Mouse (Mus musculus) stomach, embryonic 15.5 days (tissue): Measurements from ENCODE around the gene Ccl27a. TPM values are rescaled to one million over a fixed set of nuclear protein-coding genes. Genes with fewer than 3 reads are reported as not detected.

ENCODE experiments used
- ATAC-seq: fragments of 200-750 bp; cut with Nextera tagmentation; 2 replicates; pipeline ENCODE4 v1.8.0; 2017; ENCODE audit warnings: low read depth, moderate number of reproducible peaks, moderate TSS enrichment; ENCODE audit not compliant: insufficient read depth, low FRiP score
- H3K27ac ChIP-seq: fragments of 300-500 bp; sonication (generic); 2 replicates; pipeline ENCODE4 v1.5.1; 2015; ENCODE audit warnings: mild to moderate bottlenecking, inconsistent platforms
- H3K27me3 ChIP-seq: fragments of 300-500 bp; sonication (generic); replicated peaks from 2 replicates; pipeline ENCODE4 v1.6.1; 2015; ENCODE audit warnings: inconsistent platforms
- H3K36me3 ChIP-seq: fragments of 300-500 bp; sonication (generic); 2 replicates; pipeline ENCODE4 v1.6.1; 2015; ENCODE audit warnings: inconsistent platforms
- H3K4me1 ChIP-seq: fragments of 300-500 bp; sonication (generic); 2 replicates; pipeline ENCODE4 v1.6.1; 2015; ENCODE audit warnings: inconsistent platforms
- H3K4me2 ChIP-seq: fragments of 300-500 bp; sonication (generic); 2 replicates; pipeline ENCODE4 v1.6.1; 2015; ENCODE audit warnings: mild to moderate bottlenecking, inconsistent platforms
- H3K4me3 ChIP-seq: fragments of 300-500 bp; sonication (generic); replicated peaks from 2 replicates; pipeline ENCODE4 v1.5.1; 2015; ENCODE audit warnings: inconsistent platforms
- H3K9ac ChIP-seq: fragments of 300-500 bp; sonication (generic); 2 replicates; pipeline ENCODE4 v1.6.1; 2015; ENCODE audit warnings: inconsistent platforms
- H3K9me3 ChIP-seq: fragments of 300-500 bp; sonication (generic); 2 replicates; pipeline ENCODE4 v1.6.1; 2016; ENCODE audit warnings: inconsistent platforms
- WGBS: fragments of 180-500 bp; shearing (Covaris S2); methylation state at CpG from one replicate; pipeline ENCODE4 v1.1.7; 2015; 5-methylcytosine and 5-hydroxymethylcytosine counted together
- polyA plus RNA-seq: library from polyadenylated mRNA; unstranded; fragments of >200 nt; fragmentation: Nextera tagmentation; extraction: Ambion mirVana; gene quantifications from 2 replicates; pipeline ENCODE4 v1.2.1, GENCODE M21; 2015

The Ccl27a gene
- polyA plus RNA-seq, 1 experiment from 2014 or later, result 33.7 TPM

DNA sequence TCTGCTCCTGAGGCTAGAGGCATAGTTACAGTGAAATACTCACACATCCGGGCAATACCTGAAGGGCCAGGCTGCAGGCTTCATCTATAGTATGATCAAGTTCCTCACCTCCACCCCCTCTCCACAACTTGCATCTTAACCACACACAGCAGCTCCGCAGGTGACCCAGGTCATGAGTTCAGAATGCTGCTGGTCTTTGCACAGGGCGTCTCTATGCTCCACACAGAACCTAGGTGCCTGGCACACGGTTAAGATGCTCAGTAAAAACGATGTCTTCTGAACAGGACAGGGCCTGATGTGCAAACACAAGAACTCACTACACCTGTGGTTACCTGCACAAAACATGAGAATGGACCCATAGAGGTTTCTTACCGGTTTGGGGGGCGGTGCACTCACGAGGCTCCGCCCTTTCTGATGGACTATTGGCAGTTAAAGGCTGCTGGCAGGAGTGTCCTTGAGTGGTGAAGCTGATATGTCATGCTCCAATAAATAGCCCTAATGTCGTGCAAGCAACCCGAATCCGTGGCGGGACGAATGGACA lies 19.2 kb downstream of the Ccl27a start, which contains the start of gene Galt:
Gene Galt, plus strand, starts transcription at position 432 of the 541 bp plus-strand sequence.
- ATAC-seq, result peak; percentile 43
- Histone ChIP-seq H3K9ac (peak within 1 kb of the TSS; percentile 63), H3K27ac (peak within 1 kb of the TSS; percentile 91), H3K4me3 (peak within 1 kb of the TSS; percentile 68), H3K27me3 (no peaks in the 10 kb centered on the region), H3K36me3 (no peaks in the 10 kb centered on the region), H3K9me3 (no peaks in the 10 kb centered on the region), H3K4me2 (peak within 1 kb of the TSS; percentile 85), H3K4me1 (peaks cover 13% of the 10 kb centered on the region)
- 14% methylated on average over 14 of the region's 14 CpGs for WGBS

DNA sequence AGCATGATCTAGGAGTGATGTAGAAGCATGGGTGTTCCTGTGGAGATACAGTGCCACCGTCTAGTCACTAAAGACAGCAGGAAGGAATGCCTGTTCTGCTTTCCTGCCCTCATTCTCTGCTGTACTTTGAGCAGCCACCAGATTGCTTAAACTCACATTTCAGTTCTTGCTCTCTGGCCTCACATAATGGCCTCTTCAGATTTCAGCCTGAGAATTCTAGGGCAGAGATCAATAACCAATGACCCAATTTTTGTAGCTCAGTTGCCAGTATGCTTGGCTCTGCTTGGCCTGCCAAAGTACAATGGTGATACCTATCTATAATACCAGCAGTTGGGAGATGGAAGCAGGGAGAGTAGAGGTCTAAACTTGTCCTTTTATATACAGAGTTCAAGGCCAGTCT lies 29.0 kb downstream of the Ccl27a start:
- WGBS, result 59% methylated on average over 1 of the region's 1 CpGs

DNA sequence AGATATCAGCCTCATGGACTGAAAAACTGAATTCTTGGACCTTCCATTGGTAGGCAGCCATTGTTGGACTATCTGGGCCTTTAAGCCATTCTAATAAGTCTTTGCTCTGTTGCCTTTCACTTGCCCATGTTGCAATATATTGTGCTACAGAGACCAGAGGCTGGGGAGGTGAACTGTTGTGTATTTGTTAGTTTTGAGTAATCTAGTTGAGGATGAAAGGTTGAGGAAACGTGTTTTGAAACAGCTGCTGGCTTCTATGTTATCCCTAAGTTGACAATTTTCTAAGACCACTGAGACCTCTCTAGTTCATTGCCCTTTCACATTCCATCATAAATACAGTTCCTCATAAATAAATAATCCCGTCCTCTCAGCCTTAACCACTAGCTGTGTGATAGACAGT lies 29.9 kb downstream of the Ccl27a start:
- Histone ChIP-seq H3K4me2 (no peak overlapping the region), H3K9me3 (0 out of 2 replicates have a peak, but pooled peaks cover 4% of the 10 kb centered on the region), H3K36me3 (0 out of 2 replicates have a peak, but pooled peaks cover 2% of the 10 kb centered on the region), H3K27me3 (no peaks in the 10 kb centered on the region), H3K4me1 (peaks cover 11% of the 10 kb centered on the region; the same call in 1 of the 2 replicates), H3K27ac (no peak overlapping the region), H3K9ac (no peak overlapping the region), H3K4me3 (no peak overlapping the region)
- no peak for ATAC-seq
- 56% methylated on average over 2 of the region's 2 CpGs for WGBS

More for the DNA sequence above, 29.0 kb downstream of the Ccl27a start:
- H3K9ac ChIP-seq, result no peak overlapping the region
- no peaks in the 10 kb centered on the region for H3K36me3 ChIP-seq
- H3K4me1 ChIP-seq, result peaks cover 6% of the 10 kb centered on the region; the same call in 1 of the 2 replicates
- H3K9me3 ChIP-seq, result 0 out of 2 replicates have a peak, but pooled peaks cover 4% of the 10 kb centered on the region
- no peak for ATAC-seq
- no peak overlapping the region for H3K4me2 ChIP-seq
- H3K4me3 ChIP-seq, result no peak overlapping the region
- no peaks in the 10 kb centered on the region for H3K27me3 ChIP-seq
- no peak overlapping the region for H3K27ac ChIP-seq

GRCm38 (mm10) chr4:41741158-41741560 lies 32.9 kb downstream of the Ccl27a start:
- ATAC-seq, result peak; percentile 96
- H3K9me3 ChIP-seq, result no peaks in the 10 kb centered on the region
- peak overlapping the region; percentile 65 for H3K4me3 ChIP-seq
- 0 out of 2 replicates have a peak, but pooled peaks cover 2% of the 10 kb centered on the region for H3K36me3 ChIP-seq
- H3K27ac ChIP-seq, result peak overlapping the region; percentile 85
- H3K4me2 ChIP-seq, result peak overlapping the region; percentile 92
- H3K27me3 ChIP-seq, result no peaks in the 10 kb centered on the region
- H3K9ac ChIP-seq, result peak overlapping the region; percentile 73; the same call in 1 of the 2 replicates
- H3K4me1 ChIP-seq, result peaks cover 11% of the 10 kb centered on the region; the same call in 1 of the 2 replicates
- 0% methylated on average over 27 of the region's 27 CpGs for WGBS

DNA sequence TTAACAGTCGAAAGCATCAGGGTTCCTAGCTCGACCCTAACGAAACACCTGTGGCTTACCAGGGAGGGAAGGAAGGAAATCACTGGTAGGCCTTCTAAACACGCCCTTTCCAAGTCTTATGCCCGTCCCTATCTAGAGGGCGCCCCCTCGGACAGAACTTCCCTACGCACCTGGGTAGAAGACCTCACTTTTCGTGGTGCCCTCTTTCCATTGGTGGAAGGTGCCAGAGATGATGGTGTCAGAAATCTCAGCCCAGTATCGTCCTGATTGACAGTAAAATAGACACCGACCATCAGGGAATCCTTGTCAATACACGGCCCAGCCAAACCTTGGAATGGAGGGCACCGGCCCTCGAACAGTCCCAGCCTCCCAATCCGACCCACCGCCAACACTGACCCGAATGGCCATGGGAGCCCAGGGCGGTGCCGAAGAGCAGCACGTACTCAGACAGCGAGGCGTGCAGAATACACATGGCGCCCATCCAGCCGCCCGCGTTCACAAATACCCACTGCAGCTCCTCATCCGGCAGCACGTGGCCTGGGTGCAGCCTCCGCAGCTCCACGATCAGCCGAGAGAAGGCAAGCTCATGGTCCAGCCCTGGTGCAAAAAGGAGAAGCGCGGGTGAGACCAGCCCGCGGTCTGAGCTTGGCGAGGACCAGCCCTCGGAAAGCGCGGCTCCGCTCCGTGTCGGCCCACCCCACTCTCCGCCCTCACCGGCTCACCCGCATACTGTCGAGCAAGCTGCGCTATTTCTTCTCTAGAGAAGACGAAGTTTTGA lies 33.5 kb downstream of the Ccl27a start:
- peaks cover 11% of the 10 kb centered on the region; the same call in 1 of the 2 replicates for H3K4me1 ChIP-seq
- H3K9me3 ChIP-seq, result no peaks in the 10 kb centered on the region
- peak overlapping the region; percentile 73; the same call in 1 of the 2 replicates for H3K9ac ChIP-seq
- H3K27me3 ChIP-seq, result no peaks in the 10 kb centered on the region
- H3K27ac ChIP-seq, result peak overlapping the region; percentile 85
- peak overlapping the region; percentile 92 for H3K4me2 ChIP-seq
- H3K4me3 ChIP-seq, result peak overlapping the region; percentile 65
- WGBS, result under 1% methylated on average over 48 of the region's 48 CpGs
- peak; percentile 72 for ATAC-seq
- H3K36me3 ChIP-seq, result 0 out of 2 replicates have a peak, but pooled peaks cover 2% of the 10 kb centered on the region

DNA sequence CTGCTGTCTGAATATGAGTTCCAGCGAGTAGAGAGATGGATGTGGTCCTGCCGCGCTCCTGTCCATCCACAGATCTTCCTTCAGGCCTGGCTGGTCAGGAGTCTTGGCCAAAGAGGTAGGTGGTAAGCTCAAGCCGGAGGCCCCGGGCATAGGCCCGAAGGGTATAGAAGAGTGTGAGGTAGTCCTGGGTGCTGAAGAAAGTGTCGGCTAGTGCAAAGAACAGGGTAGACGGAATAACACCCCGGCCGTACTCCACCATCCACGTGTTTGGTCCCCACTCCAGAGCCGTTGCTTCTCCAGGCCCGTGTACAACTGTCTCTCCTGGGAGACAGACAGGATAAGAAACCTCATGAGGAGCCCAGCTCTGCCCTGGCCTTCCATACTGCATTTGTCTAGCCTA lies 34.8 kb downstream of the Ccl27a start:
- no peak for ATAC-seq
- H3K4me1 ChIP-seq, result peaks cover 11% of the 10 kb centered on the region; the same call in 1 of the 2 replicates
- no peaks in the 10 kb centered on the region for H3K27me3 ChIP-seq
- no peaks in the 10 kb centered on the region for H3K9me3 ChIP-seq
- H3K27ac ChIP-seq, result no peak overlapping the region
- 0 out of 2 replicates have a peak, but pooled peaks cover 2% of the 10 kb centered on the region for H3K36me3 ChIP-seq
- WGBS, result 91% methylated on average over 13 of the region's 13 CpGs
- H3K4me3 ChIP-seq, result 0 out of 2 replicates have a peak overlapping the region, but pooled peaks have one; percentile 65
- no peak overlapping the region for H3K9ac ChIP-seq
- H3K4me2 ChIP-seq, result peak overlapping the region; percentile 92; the same call in 1 of the 2 replicates

GRCm38 (mm10) chr4:41738256-41738603 lies 35.8 kb downstream of the Ccl27a start:
- Histone ChIP-seq H3K9ac (no peak overlapping the region), H3K27ac (no peak overlapping the region), H3K9me3 (no peaks in the 10 kb centered on the region), H3K4me1 (peaks cover 11% of the 10 kb centered on the region; the same call in 1 of the 2 replicates), H3K27me3 (peaks cover 5% of the 10 kb centered on the region; the same call in 1 of the 2 replicates), H3K4me2 (no peak overlapping the region), H3K4me3 (no peak overlapping the region), H3K36me3 (0 out of 2 replicates have a peak, but pooled peaks cover 2% of the 10 kb centered on the region)
- no peak for ATAC-seq
- 58% methylated on average over 1 of the region's 1 CpGs for WGBS

DNA sequence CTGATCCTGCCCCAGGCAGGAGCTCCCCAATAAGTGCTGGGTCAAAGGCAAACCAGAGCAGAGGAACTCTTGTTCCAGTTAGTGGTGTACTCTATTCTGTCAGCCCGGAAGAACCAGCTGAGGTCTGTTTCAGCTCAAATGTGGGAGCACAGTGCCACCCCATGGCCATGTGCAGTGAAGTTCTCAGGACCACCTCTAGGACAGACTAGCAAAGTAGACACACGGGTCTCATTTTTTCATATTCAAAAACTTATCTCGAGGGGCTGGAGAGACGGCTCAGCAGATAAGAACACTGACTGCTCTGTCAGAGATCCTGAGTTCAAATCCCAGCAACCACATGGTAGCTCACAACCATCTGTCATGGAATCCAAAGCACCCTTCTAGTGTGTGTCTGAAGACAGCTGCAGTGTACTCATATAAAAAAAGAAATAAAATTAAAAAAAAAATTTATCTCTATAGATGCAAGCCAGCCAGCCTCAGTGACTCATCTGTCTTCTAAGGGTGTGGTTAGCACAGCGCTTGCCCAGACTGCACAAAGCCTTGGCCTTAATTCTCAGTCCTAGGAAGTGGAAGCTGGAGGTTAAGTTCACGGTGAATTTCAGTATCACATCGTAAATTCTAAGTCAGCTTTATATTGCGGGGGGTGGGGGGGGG lies 36.3 kb downstream of the Ccl27a start:
- no peaks in the 10 kb centered on the region for H3K9me3 ChIP-seq
- H3K27ac ChIP-seq, result no peak overlapping the region
- peaks cover 11% of the 10 kb centered on the region; the same call in 1 of the 2 replicates for H3K4me1 ChIP-seq
- no peak overlapping the region for H3K9ac ChIP-seq
- WGBS, result 35% methylated on average over 8 of the region's 8 CpGs
- ATAC-seq, result no peak
- no peak overlapping the region for H3K4me2 ChIP-seq
- 0 out of 2 replicates have a peak, but pooled peaks cover 2% of the 10 kb centered on the region for H3K36me3 ChIP-seq
- no peak overlapping the region for H3K4me3 ChIP-seq
- peaks cover 10% of the 10 kb centered on the region for H3K27me3 ChIP-seq

DNA sequence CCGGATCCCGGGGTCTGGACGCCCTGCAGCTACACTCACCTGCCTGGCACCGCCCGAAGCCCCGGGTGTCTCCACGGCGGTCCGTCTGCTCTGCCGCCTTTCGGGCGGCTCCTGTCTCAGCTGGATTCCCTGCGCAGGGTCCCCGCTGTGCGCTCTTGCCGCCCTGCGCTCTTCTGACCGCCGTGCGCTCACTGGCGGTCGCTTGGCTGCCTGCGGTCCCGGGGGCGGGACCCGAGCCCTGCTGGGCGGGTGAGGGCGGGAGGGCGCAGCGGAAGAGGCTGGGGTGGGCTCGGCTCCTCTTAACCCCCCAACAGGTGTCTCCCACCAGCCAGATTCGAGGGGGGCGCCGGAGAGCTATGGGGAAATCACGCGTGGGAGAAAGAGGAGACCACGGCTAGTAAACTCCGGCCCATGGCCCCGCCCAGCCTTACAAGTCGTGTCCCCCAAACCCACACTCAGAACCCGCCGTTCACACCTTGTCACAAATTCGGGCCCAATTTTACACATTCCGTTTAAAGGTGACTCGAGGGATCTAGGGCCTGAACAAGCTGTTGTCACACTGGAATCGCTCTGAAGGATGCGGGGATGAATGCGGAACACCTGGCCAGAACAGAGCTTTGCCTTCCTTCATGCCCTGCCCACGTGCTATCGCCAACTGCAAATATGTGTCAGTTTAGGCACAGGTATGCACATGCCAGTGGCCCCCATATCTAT lies 42.8 kb downstream of the Ccl27a start, which contains the start of gene Arid3c:
Gene Arid3c, minus strand, starts transcription at position 91 of the 714 bp plus-strand sequence.
- H3K27ac ChIP-seq, result no peak within 1 kb of the TSS
- H3K4me1 ChIP-seq, result peaks cover 8% of the 10 kb centered on the region
- ATAC-seq, result no peak
- H3K4me2 ChIP-seq, result peak within 1 kb of the TSS; percentile 83
- WGBS, result 1% methylated on average over 50 of the region's 50 CpGs
- no peak within 1 kb of the TSS for H3K9ac ChIP-seq
- H3K36me3 ChIP-seq, result no peaks in the 10 kb centered on the region
- H3K27me3 ChIP-seq, result peaks cover 66% of the 10 kb centered on the region
- peak within 1 kb of the TSS; percentile 34 for H3K4me3 ChIP-seq
- no peaks in the 10 kb centered on the region for H3K9me3 ChIP-seq

DNA sequence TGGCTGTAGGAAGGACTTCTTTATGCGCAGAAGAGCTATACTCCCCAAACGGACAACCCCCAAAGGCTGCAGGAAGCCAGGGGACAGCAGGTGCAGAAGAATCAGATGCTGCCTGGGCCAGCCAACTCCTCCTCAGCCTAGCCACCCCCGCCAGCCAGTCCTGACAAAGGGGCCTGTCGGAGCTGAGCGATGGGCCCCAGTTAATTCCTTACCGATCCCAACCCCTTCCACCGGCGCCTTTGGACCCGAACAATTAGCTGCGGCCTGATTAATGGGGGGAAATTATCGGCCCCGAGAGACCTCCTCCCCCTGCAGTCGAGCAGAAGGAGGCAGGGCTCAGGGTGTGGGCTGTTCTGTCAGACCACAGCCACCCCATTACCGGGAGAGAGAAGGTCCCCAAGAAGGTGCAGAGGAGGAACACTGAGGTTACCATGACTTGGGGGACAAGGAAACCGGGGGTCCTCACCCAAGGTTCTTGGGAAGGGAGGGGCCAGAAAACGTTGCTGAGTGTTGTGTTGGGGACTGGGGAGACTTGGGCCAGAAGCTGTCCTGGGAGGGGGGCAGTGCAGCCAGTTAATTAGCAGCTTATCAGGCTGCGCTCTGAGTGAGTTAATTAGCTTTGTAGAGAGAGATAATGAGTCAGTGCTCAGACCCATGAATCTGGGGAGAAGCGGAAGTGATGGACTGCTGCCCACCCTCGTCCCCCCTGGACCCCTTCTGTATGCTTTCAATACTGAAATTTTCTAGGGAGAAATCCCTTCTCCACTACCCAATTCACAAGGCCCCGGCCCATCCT lies 47.0 kb downstream of the Ccl27a start:
- no peak overlapping the region for H3K4me2 ChIP-seq
- no peak for ATAC-seq
- peaks cover 15% of the 10 kb centered on the region for H3K4me1 ChIP-seq
- H3K9ac ChIP-seq, result no peak overlapping the region
- H3K27me3 ChIP-seq, result peaks cover 78% of the 10 kb centered on the region
- no peak overlapping the region for H3K4me3 ChIP-seq
- WGBS, result 18% methylated on average over 20 of the region's 20 CpGs
- no peak overlapping the region for H3K27ac ChIP-seq
- H3K36me3 ChIP-seq, result no peaks in the 10 kb centered on the region
- H3K9me3 ChIP-seq, result no peaks in the 10 kb centered on the region
